Mouse (Mus musculus): ENCODE measurements at regions not wholly inside any gene's neighbourhood (a gene's known extent, or its start where the extent isn't known, plus 50 kb on each side); places are given as distances from the start of the nearest gene placed in this dataset.
A peak's percentile ranks its signal among the peaks of the same experiment; 100 is the strongest.

- Histone ChIP-seq H3K4me2 (ENCODE audit: low read length) (no peak overlapping the region), H3K9me3 (ENCODE audit: control insufficient read depth, low read length) (no peaks in the 10 kb centered on the region), H3K27ac (ENCODE audit: low read length) (no peak overlapping the region), H3K9ac (replicated peaks; ENCODE audit: low read depth, low read length) (no peak overlapping the region), H3K4me1 (replicated peaks; ENCODE audit: control insufficient read depth, insufficient read depth, low read length) (no peaks in the 10 kb centered on the region), H3K36me3 (ENCODE audit: control insufficient read depth, insufficient read depth) (no peaks in the 10 kb centered on the region), H3K27me3 (replicated peaks; ENCODE audit: control insufficient read depth, insufficient read depth, low read length) (no peaks in the 10 kb centered on the region), H3K4me3 (replicated peaks; ENCODE audit: low read length) (no peak overlapping the region)
- 90% methylated on average over 7 of the region's 7 CpGs for WGBS
- no peak for ATAC-seq
Measured at GRCm38 (mm10) chr3:53393945-53394344, 69.2 kb downstream of the Nhlrc3 start.

GRCm38 (mm10) chr3:53381704-53382581 lies 81.2 kb downstream of the Nhlrc3 start:
- Histone ChIP-seq H3K4me2 (ENCODE audit: low read length) (no peak overlapping the region), H3K27me3 (replicated peaks; ENCODE audit: control insufficient read depth, insufficient read depth, low read length) (no peaks in the 10 kb centered on the region), H3K9me3 (ENCODE audit: control insufficient read depth, low read length) (no peaks in the 10 kb centered on the region), H3K4me3 (replicated peaks; ENCODE audit: low read length) (no peak overlapping the region), H3K36me3 (ENCODE audit: control insufficient read depth, insufficient read depth) (no peaks in the 10 kb centered on the region), H3K4me1 (replicated peaks; ENCODE audit: control insufficient read depth, insufficient read depth, low read length) (peaks cover 9% of the 10 kb centered on the region), H3K9ac (replicated peaks; ENCODE audit: low read depth, low read length) (no peak overlapping the region), H3K27ac (ENCODE audit: low read length) (no peak overlapping the region)
- ATAC-seq = no peak
- WGBS = 53% methylated on average over 14 of the region's 14 CpGs

GRCm38 (mm10) chr3:53379519-53380181 lies 83.5 kb downstream of the Nhlrc3 start:
- no peak overlapping the region for H3K27ac ChIP-seq (ENCODE audit: low read length)
- H3K9me3 ChIP-seq (ENCODE audit: control insufficient read depth, low read length) = no peaks in the 10 kb centered on the region
- no peaks in the 10 kb centered on the region for H3K27me3 ChIP-seq (replicated peaks; ENCODE audit: control insufficient read depth, insufficient read depth, low read length)
- no peaks in the 10 kb centered on the region for H3K36me3 ChIP-seq (ENCODE audit: control insufficient read depth, insufficient read depth)
- no peak overlapping the region for H3K9ac ChIP-seq (replicated peaks; ENCODE audit: low read depth, low read length)
- no peak overlapping the region for H3K4me3 ChIP-seq (replicated peaks; ENCODE audit: low read length)
- H3K4me2 ChIP-seq (ENCODE audit: low read length) = no peak overlapping the region
- 65% methylated on average over 4 of the region's 4 CpGs for WGBS
- ATAC-seq = no peak
- H3K4me1 ChIP-seq (replicated peaks; ENCODE audit: control insufficient read depth, insufficient read depth, low read length) = peaks cover 14% of the 10 kb centered on the region

- 51% methylated on average over 2 of the region's 3 CpGs for WGBS
- H3K4me3 ChIP-seq (replicated peaks; ENCODE audit: low read length) = no peak overlapping the region
- H3K36me3 ChIP-seq (ENCODE audit: control insufficient read depth, insufficient read depth) = no peaks in the 10 kb centered on the region
- no peaks in the 10 kb centered on the region for H3K27me3 ChIP-seq (replicated peaks; ENCODE audit: control insufficient read depth, insufficient read depth, low read length)
- peaks cover 22% of the 10 kb centered on the region for H3K4me1 ChIP-seq (replicated peaks; ENCODE audit: control insufficient read depth, insufficient read depth, low read length)
- H3K27ac ChIP-seq (ENCODE audit: low read length) = 0 out of 2 replicates have a peak overlapping the region, but pooled peaks have one; percentile 16
- ATAC-seq = peak; percentile 72
- no peaks in the 10 kb centered on the region for H3K9me3 ChIP-seq (ENCODE audit: control insufficient read depth, low read length)
- H3K9ac ChIP-seq (replicated peaks; ENCODE audit: low read depth, low read length) = no peak overlapping the region
- H3K4me2 ChIP-seq (ENCODE audit: low read length) = no peak overlapping the region
Measured at GRCm38 (mm10) chr3:53376864-53377447, 86.2 kb downstream of the Nhlrc3 start.

- Histone ChIP-seq H3K4me1 (replicated peaks; ENCODE audit: control insufficient read depth, insufficient read depth, low read length) (peaks cover 26% of the 10 kb centered on the region), H3K4me3 (replicated peaks; ENCODE audit: low read length) (no peak overlapping the region), H3K9ac (replicated peaks; ENCODE audit: low read depth, low read length) (no peak overlapping the region), H3K36me3 (ENCODE audit: control insufficient read depth, insufficient read depth) (no peaks in the 10 kb centered on the region), H3K27me3 (replicated peaks; ENCODE audit: control insufficient read depth, insufficient read depth, low read length) (no peaks in the 10 kb centered on the region), H3K9me3 (ENCODE audit: control insufficient read depth, low read length) (peaks cover 3% of the 10 kb centered on the region; the same call in 1 of the 2 replicates), H3K27ac (ENCODE audit: low read length) (no peak overlapping the region), H3K4me2 (ENCODE audit: low read length) (no peak overlapping the region)
- WGBS = 10% methylated on average over 7 of the region's 7 CpGs
- ATAC-seq = peak; percentile 61
Measured at GRCm38 (mm10) chr3:53372887-53373286, 90.2 kb downstream of the Nhlrc3 start.

GRCm38 (mm10) chr3:53371910-53372309 lies 91.2 kb downstream of the Nhlrc3 start:
- H3K36me3 ChIP-seq (ENCODE audit: control insufficient read depth, insufficient read depth) = no peaks in the 10 kb centered on the region
- peaks cover 18% of the 10 kb centered on the region for H3K4me1 ChIP-seq (replicated peaks; ENCODE audit: control insufficient read depth, insufficient read depth, low read length)
- no peak overlapping the region for H3K9ac ChIP-seq (replicated peaks; ENCODE audit: low read depth, low read length)
- H3K4me2 ChIP-seq (ENCODE audit: low read length) = no peak overlapping the region
- no peaks in the 10 kb centered on the region for H3K27me3 ChIP-seq (replicated peaks; ENCODE audit: control insufficient read depth, insufficient read depth, low read length)
- 47% methylated on average over 7 of the region's 7 CpGs for WGBS
- peaks cover 3% of the 10 kb centered on the region; the same call in 1 of the 2 replicates for H3K9me3 ChIP-seq (ENCODE audit: control insufficient read depth, low read length)
- peak; percentile 58 for ATAC-seq
- no peak overlapping the region for H3K27ac ChIP-seq (ENCODE audit: low read length)
- no peak overlapping the region for H3K4me3 ChIP-seq (replicated peaks; ENCODE audit: low read length)

- no peaks in the 10 kb centered on the region for H3K27me3 ChIP-seq (replicated peaks; ENCODE audit: control insufficient read depth, insufficient read depth, low read length)
- 86% methylated on average over 3 of the region's 4 CpGs for WGBS
- H3K36me3 ChIP-seq (ENCODE audit: control insufficient read depth, insufficient read depth) = no peaks in the 10 kb centered on the region
- H3K9me3 ChIP-seq (ENCODE audit: control insufficient read depth, low read length) = no peaks in the 10 kb centered on the region
- H3K4me3 ChIP-seq (replicated peaks; ENCODE audit: low read length) = no peak overlapping the region
- no peak for ATAC-seq
- no peak overlapping the region for H3K27ac ChIP-seq (ENCODE audit: low read length)
- H3K4me1 ChIP-seq (replicated peaks; ENCODE audit: control insufficient read depth, insufficient read depth, low read length) = no peaks in the 10 kb centered on the region
- H3K9ac ChIP-seq (replicated peaks; ENCODE audit: low read depth, low read length) = no peak overlapping the region
- H3K4me2 ChIP-seq (ENCODE audit: low read length) = no peak overlapping the region
Measured at GRCm38 (mm10) chr3:53361202-53361601, 101.9 kb downstream of the Nhlrc3 start.

GRCm38 (mm10) chr3:53353693-53354092 lies 109.4 kb downstream of the Nhlrc3 start:
- no peaks in the 10 kb centered on the region for H3K27me3 ChIP-seq (replicated peaks; ENCODE audit: control insufficient read depth, insufficient read depth, low read length)
- 0 out of 2 replicates have a peak, but pooled peaks have one; percentile 12 for ATAC-seq
- no peaks in the 10 kb centered on the region for H3K9me3 ChIP-seq (ENCODE audit: control insufficient read depth, low read length)
- no peak overlapping the region for H3K4me2 ChIP-seq (ENCODE audit: low read length)
- H3K4me1 ChIP-seq (replicated peaks; ENCODE audit: control insufficient read depth, insufficient read depth, low read length) = no peaks in the 10 kb centered on the region; the same call in 1 of the 2 replicates
- 32% methylated on average over 8 of the region's 8 CpGs for WGBS
- no peak overlapping the region for H3K9ac ChIP-seq (replicated peaks; ENCODE audit: low read depth, low read length)
- H3K27ac ChIP-seq (ENCODE audit: low read length) = no peak overlapping the region
- H3K36me3 ChIP-seq (ENCODE audit: control insufficient read depth, insufficient read depth) = no peaks in the 10 kb centered on the region
- H3K4me3 ChIP-seq (replicated peaks; ENCODE audit: low read length) = no peak overlapping the region

GRCm38 (mm10) chr3:53353282-53353681 lies 109.8 kb downstream of the Nhlrc3 start:
- Histone ChIP-seq H3K9ac (replicated peaks; ENCODE audit: low read depth, low read length) (no peak overlapping the region), H3K27me3 (replicated peaks; ENCODE audit: control insufficient read depth, insufficient read depth, low read length) (no peaks in the 10 kb centered on the region), H3K9me3 (ENCODE audit: control insufficient read depth, low read length) (no peaks in the 10 kb centered on the region), H3K27ac (ENCODE audit: low read length) (no peak overlapping the region), H3K4me1 (replicated peaks; ENCODE audit: control insufficient read depth, insufficient read depth, low read length) (no peaks in the 10 kb centered on the region; the same call in 1 of the 2 replicates), H3K36me3 (ENCODE audit: control insufficient read depth, insufficient read depth) (no peaks in the 10 kb centered on the region), H3K4me3 (replicated peaks; ENCODE audit: low read length) (no peak overlapping the region), H3K4me2 (ENCODE audit: low read length) (no peak overlapping the region)
- 68% methylated on average over 7 of the region's 7 CpGs for WGBS
- ATAC-seq = no peak

Data from forebrain, embryonic 16.5 days (tissue).